22 mouse cellular contexts compared by ENCODE assay signal in genomic region chr14:122349326-122349725, GRCm38 (mm10).
DNase-seq lines count a peak whose midpoint lies in the region; ATAC-seq and TF ChIP-seq lines count a peak whose summit lies in the region.
"Had no signal": no experiment of that assay in that cellular context is flagged by ENCODE, and none has a peak within 500 bp of the region (broad histone marks: within the 10 kb centered on the region; RNA-seq: fewer than 3 reads in every experiment).

No protein-coding gene starts in this region.

- peak overlapping the region; percentile 7 for H3K4me3 ChIP-seq in cerebellum, adult 2 months (replicated peaks; ENCODE audit: insufficient read depth, low read depth, low read length)
- H3K4me3 ChIP-seq in gastrocnemius, adult 2 months: no peak overlapping the region
- H3K4me3 ChIP-seq: embryonic facial prominence, embryonic 12.5 days; heart, embryonic 13.5 days; midbrain, embryonic 12.5 days; neural tube, embryonic 12.5 days had no signal

- TF ChIP-seq CTCF in cerebellum, adult 2 months (IDR thresholded peaks at IDR 0.05; ENCODE audit: borderline replicate concordance, insufficient read depth, low read depth, low read length): no peak
- no peak for TF ChIP-seq CTCF in gastrocnemius, adult 2 months (IDR thresholded peaks at IDR 0.05)

- ATAC-seq in cerebellum, adult (ENCODE audit: insufficient number of reproducible peaks, low FRiP score, low TSS enrichment): peak; percentile 66; the same call in 1 of the 2 replicates

- peak overlapping the region; percentile 59; the same call in 1 of the 2 replicates for H3K27ac ChIP-seq in cerebellum, adult 2 months (ENCODE audit: insufficient read depth, low read length)
- H3K27ac ChIP-seq in gastrocnemius, adult 2 months: no peak overlapping the region
- H3K27ac ChIP-seq: embryonic facial prominence, embryonic 12.5 days; heart, embryonic 13.5 days; kidney, postnatal 0 days; macrophage; midbrain, embryonic 12.5 days; neural tube, embryonic 12.5 days had no signal

- H3K4me1 ChIP-seq in cerebellum, adult 2 months (ENCODE audit: control insufficient read depth, insufficient read depth, low read length): peaks cover 31% of the 10 kb centered on the region
- H3K4me1 ChIP-seq: heart, embryonic 13.5 days; neural tube, embryonic 12.5 days had no signal

- intact Hi-C loops in gastrocnemius, adult 2 months (cut with DNase I): no loop called here

- H3K27me3 ChIP-seq in cerebellum, adult 2 months (ENCODE audit: control insufficient read depth, insufficient read depth, low read length): no peaks in the 10 kb centered on the region
- H3K27me3 ChIP-seq: CH12.LX; embryonic facial prominence, embryonic 12.5 days; heart, embryonic 13.5 days; neural tube, embryonic 12.5 days had no signal

- 9% methylated on average over 5 of the region's 5 CpGs for WGBS in cerebellum, adult 2 months

- DNase-seq in layer of hippocampus, adult 9-11 months: peak; percentile 16
- no peak for DNase-seq in layer of hippocampus, postnatal 25 days (ENCODE audit: extremely low spot score in 1 of 2, low spot score in 1 of 2)
- peak; percentile 69 to 87 for DNase-seq in cerebellum, adult 2 months
- DNase-seq in cerebellum, postnatal 25 days: peak; percentile 69 to 74
- DNase-seq in gastrocnemius, adult 2 months: no peak
- no peak for DNase-seq in yolk sac, embryonic 10.5 days (ENCODE audit: low spot score)
- no peak for DNase-seq in MN1 (ENCODE audit: low spot score)
- DNase-seq: adrenal gland, adult 2 months; B cell, adult 2 months; gastrocnemius, postnatal 10 days; heart, adult 18-20 months; heart, postnatal 14 days; kidney, adult 18-20 months; right cerebral cortex, postnatal 14 days had no signal

- no peak for TF ChIP-seq POLR2A in cerebellum, adult 2 months (IDR thresholded peaks at IDR 0.05; ENCODE audit: borderline replicate concordance, insufficient read depth, low read length)

Comparison
In these comparisons a context has a peak if more than half of its experiments do, and no peak if none do; other contexts are left out.
1. DNase-seq: peak in layer of hippocampus, adult 9-11 months (single experiment), cerebellum, adult 2 months (2 of 2) and cerebellum, postnatal 25 days (2 of 2); none in layer of hippocampus, postnatal 25 days (0 of 2), gastrocnemius, adult 2 months (single experiment), yolk sac, embryonic 10.5 days (single experiment) and MN1 (single experiment).